Mouse (Mus musculus): ENCODE measurements around the gene Pdrg1. TPM values are rescaled to one million over a fixed set of nuclear protein-coding genes. Genes with fewer than 3 reads are reported as not detected.

The Pdrg1 gene
- total and polyA plus RNA-seq, 2 experiments from 2014 or later, result 54.5 to 240 TPM

GRCm38 (mm10) chr2:153033545-153034230, 18.5 kb upstream of the Pdrg1 start:
- Histone ChIP-seq H3K36me3 (ENCODE audit: insufficient read depth, low read length) (no peaks in the 10 kb centered on the region), H3K4me1 (ENCODE audit: insufficient read depth, low read length) (peaks cover 24% of the 10 kb centered on the region), H3K27ac (ENCODE audit: low read depth, low read length) (no peak overlapping the region), H3K9me3 (ENCODE audit: low read length) (no peaks in the 10 kb centered on the region), H3K4me2 (ENCODE audit: low read depth, low read length, poor library complexity, severe bottlenecking) (peak overlapping the region; percentile 84), H3K4me3 (ENCODE audit: low read depth, low read length) (peak overlapping the region; percentile 72), H3K9ac (replicated peaks; ENCODE audit: low read length, poor library complexity, severe bottlenecking) (0 out of 2 replicates have a peak overlapping the region, but pooled peaks have one; percentile 73), H3K27me3 (ENCODE audit: insufficient read depth, low read length) (no peaks in the 10 kb centered on the region)
- TF ChIP-seq CTCF (IDR thresholded peaks at IDR 0.05), result no peak
- ATAC-seq (ENCODE audit: low FRiP score) (no peak), DNase-seq (ENCODE audit: low spot score) (no peak)
- 55% methylated on average over 5 of the region's 5 CpGs for WGBS

- no peaks in the 10 kb centered on the region for H3K9me3 ChIP-seq (ENCODE audit: low read length)
- TF ChIP-seq CTCF (IDR thresholded peaks at IDR 0.05), result no peak
- H3K27ac ChIP-seq (ENCODE audit: low read depth, low read length), result 0 out of 2 replicates have a peak overlapping the region, but pooled peaks have one; percentile 88
- H3K4me3 ChIP-seq (ENCODE audit: low read depth, low read length), result peak overlapping the region; percentile 72
- no peaks in the 10 kb centered on the region for H3K36me3 ChIP-seq (ENCODE audit: insufficient read depth, low read length)
- H3K4me1 ChIP-seq (ENCODE audit: insufficient read depth, low read length), result peaks cover 21% of the 10 kb centered on the region; the same call in 1 of the 2 replicates
- ATAC-seq (ENCODE audit: low FRiP score), result no peak
- H3K27me3 ChIP-seq (ENCODE audit: insufficient read depth, low read length), result no peaks in the 10 kb centered on the region
- peak; percentile 44 for DNase-seq (ENCODE audit: low spot score)
- H3K4me2 ChIP-seq (ENCODE audit: low read depth, low read length, poor library complexity, severe bottlenecking), result peak overlapping the region; percentile 84
- 8% methylated on average over 4 of the region's 4 CpGs for WGBS
- H3K9ac ChIP-seq (replicated peaks; ENCODE audit: low read length, poor library complexity, severe bottlenecking), result peak overlapping the region; percentile 73
These were observed 17.7 kb upstream of the Pdrg1 start for GRCm38 (mm10) chr2:153032973-153033372.

- H3K27ac ChIP-seq (ENCODE audit: low read depth, low read length), result peak overlapping the region; percentile 88
- TF ChIP-seq CTCF (IDR thresholded peaks at IDR 0.05), result no peak
- ATAC-seq (ENCODE audit: low FRiP score), result peak; percentile 72
- H3K36me3 ChIP-seq (ENCODE audit: insufficient read depth, low read length), result no peaks in the 10 kb centered on the region
- no peaks in the 10 kb centered on the region for H3K27me3 ChIP-seq (ENCODE audit: insufficient read depth, low read length)
- no peaks in the 10 kb centered on the region for H3K9me3 ChIP-seq (ENCODE audit: low read length)
- WGBS, result 1% methylated on average over 45 of the region's 58 CpGs
- peak overlapping the region; percentile 72 for H3K4me3 ChIP-seq (ENCODE audit: low read depth, low read length)
- H3K4me1 ChIP-seq (ENCODE audit: insufficient read depth, low read length), result peaks cover 21% of the 10 kb centered on the region; the same call in 1 of the 2 replicates
- DNase-seq (ENCODE audit: low spot score), result peak; percentile 55
- peak overlapping the region; percentile 84 for H3K4me2 ChIP-seq (ENCODE audit: low read depth, low read length, poor library complexity, severe bottlenecking)
- peak overlapping the region; percentile 73 for H3K9ac ChIP-seq (replicated peaks; ENCODE audit: low read length, poor library complexity, severe bottlenecking)
These were observed 17.0 kb upstream of the Pdrg1 start for GRCm38 (mm10) chr2:153032083-153032842.

- no peak for TF ChIP-seq CTCF (IDR thresholded peaks at IDR 0.05)
- Histone ChIP-seq H3K4me2 (ENCODE audit: low read depth, low read length, poor library complexity, severe bottlenecking) (peak within 1 kb of the TSS; percentile 84), H3K9ac (replicated peaks; ENCODE audit: low read length, poor library complexity, severe bottlenecking) (peak within 1 kb of the TSS; percentile 73), H3K9me3 (ENCODE audit: low read length) (no peaks in the 10 kb centered on the region), H3K4me1 (ENCODE audit: insufficient read depth, low read length) (peaks cover 21% of the 10 kb centered on the region; the same call in 1 of the 2 replicates), H3K36me3 (ENCODE audit: insufficient read depth, low read length) (no peaks in the 10 kb centered on the region), H3K27ac (ENCODE audit: low read depth, low read length) (peak within 1 kb of the TSS; percentile 88), H3K27me3 (ENCODE audit: insufficient read depth, low read length) (no peaks in the 10 kb centered on the region), H3K4me3 (ENCODE audit: low read depth, low read length) (peak within 1 kb of the TSS; percentile 72)
- ATAC-seq (ENCODE audit: low FRiP score) (peak; percentile 86), DNase-seq (ENCODE audit: low spot score) (peak; percentile 60)
- 2% methylated on average over 21 of the region's 54 CpGs for WGBS
These were observed 16.2 kb upstream of the Pdrg1 start, which contains the start of gene Xkr7 for GRCm38 (mm10) chr2:153031126-153032082. Xkr7 (plus strand) TSS chr2:153031852.

- Histone ChIP-seq H3K4me2 (ENCODE audit: low read depth, low read length, poor library complexity, severe bottlenecking) (peak overlapping the region; percentile 84), H3K4me3 (ENCODE audit: low read depth, low read length) (peak overlapping the region; percentile 72; the same call in 1 of the 2 replicates), H3K9me3 (ENCODE audit: low read length) (no peaks in the 10 kb centered on the region), H3K36me3 (ENCODE audit: insufficient read depth, low read length) (no peaks in the 10 kb centered on the region), H3K27me3 (ENCODE audit: insufficient read depth, low read length) (no peaks in the 10 kb centered on the region), H3K9ac (replicated peaks; ENCODE audit: low read length, poor library complexity, severe bottlenecking) (0 out of 2 replicates have a peak overlapping the region, but pooled peaks have one; percentile 19), H3K4me1 (ENCODE audit: insufficient read depth, low read length) (peaks cover 21% of the 10 kb centered on the region; the same call in 1 of the 2 replicates), H3K27ac (ENCODE audit: low read depth, low read length) (peak overlapping the region; percentile 88; the same call in 1 of the 2 replicates)
- 16% methylated on average over 4 of the region's 4 CpGs for WGBS
- TF ChIP-seq CTCF (IDR thresholded peaks at IDR 0.05), result no peak
- DNase-seq (ENCODE audit: low spot score), result peak; percentile 57
- no peak for ATAC-seq (ENCODE audit: low FRiP score)
These were observed 15.2 kb upstream of the Pdrg1 start for GRCm38 (mm10) chr2:153030422-153030821.
